Mouse (Mus musculus) retina, postnatal 1 day (tissue): ENCODE measurements at regions not wholly inside any gene's neighbourhood (a gene's known extent, or its start where the extent isn't known, plus 50 kb on each side); places are given as distances from the start of the nearest gene placed in this dataset.

Experiments
- DNase-seq: peaks from one replicate; pipeline ENCODE4 v3.0.0-alpha.2; 2012

GRCm38 (mm10) chr10:118624368-118624767 is 183.5 kb downstream of the Ifng start:
- no peak for DNase-seq

GRCm38 (mm10) chr10:118628000-118628399 is 187.2 kb downstream of the Ifng start:
- no peak for DNase-seq

GRCm38 (mm10) chr10:118629360-118630040 is 188.7 kb downstream of the Ifng start:
- no peak for DNase-seq

- no peak for DNase-seq
Measured at GRCm38 (mm10) chr10:118631786-118632185, 190.9 kb downstream of the Ifng start.

GRCm38 (mm10) chr10:118632187-118632586 is 191.3 kb downstream of the Ifng start:
- no peak for DNase-seq

GRCm38 (mm10) chr10:118633429-118633828 is 192.6 kb downstream of the Ifng start:
- no peak for DNase-seq

GRCm38 (mm10) chr10:118639097-118639496 is 198.3 kb downstream of the Ifng start:
- no peak for DNase-seq

GRCm38 (mm10) chr10:118640121-118640809 is 199.4 kb downstream of the Ifng start:
- DNase-seq: peak; percentile 81

GRCm38 (mm10) chr10:118640810-118641427 is 200.1 kb downstream of the Ifng start:
- peak; percentile 88 for DNase-seq

GRCm38 (mm10) chr10:118643622-118644021 is 202.8 kb downstream of the Ifng start:
- peak; percentile 8 for DNase-seq

- no peak for DNase-seq
Measured at GRCm38 (mm10) chr10:118648111-118648510, 207.3 kb downstream of the Ifng start.

- DNase-seq: peak; percentile 78
Measured at GRCm38 (mm10) chr10:118656561-118656960, 213.4 kb downstream of the Dyrk2 start.

GRCm38 (mm10) chr10:118666009-118666408 is 204.0 kb downstream of the Dyrk2 start:
- no peak for DNase-seq

GRCm38 (mm10) chr10:118675816-118676465 is 194.1 kb downstream of the Dyrk2 start:
- DNase-seq: peak; percentile 62

- DNase-seq: peak; percentile 10
Measured at GRCm38 (mm10) chr10:118678750-118679418, 191.1 kb downstream of the Dyrk2 start.

GRCm38 (mm10) chr10:118679507-118679906 is 190.5 kb downstream of the Dyrk2 start:
- DNase-seq: no peak

GRCm38 (mm10) chr10:118680896-118681295 is 189.1 kb downstream of the Dyrk2 start:
- no peak for DNase-seq

- DNase-seq: no peak
Measured at GRCm38 (mm10) chr10:118683356-118683755, 186.7 kb downstream of the Dyrk2 start.

GRCm38 (mm10) chr10:118699292-118699691 is 170.7 kb downstream of the Dyrk2 start:
- DNase-seq: no peak

GRCm38 (mm10) chr10:118700115-118700514 is 169.9 kb downstream of the Dyrk2 start:
- DNase-seq: no peak

GRCm38 (mm10) chr10:118706020-118706419 is 164.0 kb downstream of the Dyrk2 start:
- DNase-seq: no peak

GRCm38 (mm10) chr10:118709718-118710117 is 160.3 kb downstream of the Dyrk2 start:
- no peak for DNase-seq

GRCm38 (mm10) chr10:118711529-118711928 is 158.5 kb downstream of the Dyrk2 start:
- no peak for DNase-seq
